Mouse (Mus musculus) CH12.LX (cell line): Measurements from ENCODE around the gene Cyp3a13. TPM values are rescaled to one million over a fixed set of nuclear protein-coding genes. Genes with fewer than 3 reads are reported as not detected.
A peak's percentile ranks its signal among the peaks of the same experiment; 100 is the strongest.

Experiments
- DNase-seq: peaks from one replicate; pipeline ENCODE4 v3.0.0-alpha.2; 2013; ENCODE audit errors: extremely low read depth
- H3K27ac ChIP-seq: 2 replicates; pipeline ENCODE4 v1.5.1; 2012; ENCODE audit warnings: low read depth, mild to moderate bottlenecking, control low read depth, moderate library complexity; ENCODE audit not compliant: insufficient read depth
- H3K27me3 ChIP-seq: replicated peaks from 2 replicates; pipeline ENCODE3; 2012; ENCODE audit warnings: inconsistent platforms
- H3K36me3 ChIP-seq, 2 experiments: replicated peaks in 1 of 2; 2 replicates each; pipeline versions ENCODE3 to v1.6.1; 2012; ENCODE audit warnings: inconsistent platforms in 1 of 2, low read length in 1 of 2, mild to moderate bottlenecking in 1 of 2, mixed read lengths in 1 of 2, moderate library complexity in 1 of 2; ENCODE audit not compliant: control insufficient read depth in 1 of 2, insufficient read depth in 1 of 2
- H3K4me1 ChIP-seq, 2 experiments: 2 replicates each; pipeline ENCODE4 v1.6.1; 2012; ENCODE audit warnings: inconsistent platforms in 1 of 2, moderate library complexity in 1 of 2; ENCODE audit not compliant: insufficient read depth in 2 of 2, control insufficient read depth in 1 of 2
- H3K4me2 ChIP-seq: 2 replicates; pipeline ENCODE4 v1.6.1; 2012; ENCODE audit warnings: low read depth, mild to moderate bottlenecking, control low read depth; ENCODE audit not compliant: poor library complexity, insufficient read depth, severe bottlenecking
- H3K4me3 ChIP-seq, 3 experiments: fragments of 150-350 bp in 1 of 3; sonication (generic) in 1 of 3; replicated peaks in 1 of 3; 2 replicates each; pipeline versions ENCODE3 to v1.5.1; 2011 to 2012; ENCODE audit warnings: low read depth in 2 of 3, low read length in 2 of 3, mild to moderate bottlenecking in 2 of 3, moderate library complexity in 2 of 3, control low read depth in 1 of 3, improper control_type of control experiment in 1 of 3, inconsistent platforms in 1 of 3, mixed read lengths in 1 of 3; ENCODE audit not compliant: poor library complexity in 1 of 3
- H3K79me2 ChIP-seq: replicated peaks from 2 replicates; pipeline ENCODE4 v1.6.1; 2012; ENCODE audit warnings: mild to moderate bottlenecking, moderate library complexity; ENCODE audit not compliant: control insufficient read depth, poor library complexity, insufficient read depth, severe bottlenecking; ENCODE audit errors: extremely low read depth
- H3K9ac ChIP-seq: 2 replicates; pipeline ENCODE4 v1.6.1; 2012; ENCODE audit warnings: low read depth, mild to moderate bottlenecking, control low read depth, moderate library complexity; ENCODE audit not compliant: insufficient read depth
- H3K9me3 ChIP-seq: replicated peaks from 2 replicates; pipeline ENCODE3; 2012; ENCODE audit warnings: low read length, inconsistent platforms, mixed read lengths
- CTCF ChIP-seq, 2 experiments: IDR thresholded peaks in 1 of 2; conservative IDR thresholded peaks in 1 of 2; 2 replicates each; pipeline ENCODE4 v1.5.1; 2011 to 2012; ENCODE audit warnings: low read depth in 2 of 2, low read length in 2 of 2, improper control_type of control experiment in 1 of 2, inconsistent platforms in 1 of 2, mild to moderate bottlenecking in 1 of 2, moderate library complexity in 1 of 2
- ETS1 ChIP-seq: conservative IDR thresholded peaks from 2 replicates; pipeline ENCODE4 v1.6.1; 2012; ENCODE audit warnings: low read depth, mild to moderate bottlenecking, inconsistent platforms, low read length, improper control_type of control experiment, moderate library complexity
- IRF4 ChIP-seq: IDR thresholded peaks from 2 replicates; pipeline ENCODE4 v1.6.1; 2014; ENCODE audit warnings: low read depth, mild to moderate bottlenecking, inconsistent platforms, low read length, improper control_type of control experiment
- JUN ChIP-seq: IDR thresholded peaks from 2 replicates; pipeline ENCODE4 v1.6.1; 2011; ENCODE audit warnings: low read depth, mild to moderate bottlenecking, low read length, improper control_type of control experiment, moderate library complexity; ENCODE audit not compliant: insufficient read depth
- RAD21 ChIP-seq: IDR thresholded peaks from 2 replicates; pipeline ENCODE4 v1.6.1; 2011; ENCODE audit warnings: low read depth, mild to moderate bottlenecking, low read length, improper control_type of control experiment, moderate library complexity
- SMC3 ChIP-seq: IDR thresholded peaks from 2 replicates; pipeline ENCODE4 v1.6.1; 2011; ENCODE audit warnings: low read depth, low read length, improper control_type of control experiment
- ZC3H11A ChIP-seq: IDR thresholded peaks from 2 replicates; pipeline ENCODE4 v1.6.1; 2012; ENCODE audit warnings: low read depth, mild to moderate bottlenecking, inconsistent platforms, low read length, improper control_type of control experiment
- ZNF384 ChIP-seq: IDR thresholded peaks from 2 replicates; pipeline ENCODE4 v1.6.1; 2012; ENCODE audit warnings: low read depth, low read length, improper control_type of control experiment, inconsistent platforms
- dilution Hi-C: fragments of 300-500 bp; cut with MboI; formaldehyde crosslinking; loops from 2 replicates; pipeline ENCODE4 v1.14.3; 2020; ENCODE audit warnings: low sequenced_read_pairs; ENCODE audit not compliant: extremely low pct_unique_long_range_greater_than_20kb, extremely low pct_ligation_motif_present
- in situ Hi-C: fragments of 300-500 bp; cut with MboI; formaldehyde crosslinking; loops from 3 replicates; pipeline ENCODE4 v1.14.3; 2019; ENCODE audit warnings: low sequenced_read_pairs, low pct_ligation_motif_present, low pct_unique_long_range_greater_than_20kb, mixed read lengths
- polyA plus RNA-seq: library from polyadenylated mRNA; unstranded; fragments of >175 nt; gene quantifications from 2 replicates; pipeline ENCODE4 v1.2.1, GENCODE M21; 2012; ENCODE audit warnings: low read depth; ENCODE audit not compliant: insufficient read length
- total RNA-seq, 2 experiments: library from RNA; depleted of rRNA; stranded (reverse); fragments of 300-350 nt in 1 of 2; fragments of >200 nt in 1 of 2; gene quantifications; 2 replicates each; pipeline ENCODE4 v1.2.3; 2012 to 2014

The Cyp3a13 gene
- total and polyA plus RNA-seq, 3 experiments, result 0.16 TPM; not detected in 2

DNA sequence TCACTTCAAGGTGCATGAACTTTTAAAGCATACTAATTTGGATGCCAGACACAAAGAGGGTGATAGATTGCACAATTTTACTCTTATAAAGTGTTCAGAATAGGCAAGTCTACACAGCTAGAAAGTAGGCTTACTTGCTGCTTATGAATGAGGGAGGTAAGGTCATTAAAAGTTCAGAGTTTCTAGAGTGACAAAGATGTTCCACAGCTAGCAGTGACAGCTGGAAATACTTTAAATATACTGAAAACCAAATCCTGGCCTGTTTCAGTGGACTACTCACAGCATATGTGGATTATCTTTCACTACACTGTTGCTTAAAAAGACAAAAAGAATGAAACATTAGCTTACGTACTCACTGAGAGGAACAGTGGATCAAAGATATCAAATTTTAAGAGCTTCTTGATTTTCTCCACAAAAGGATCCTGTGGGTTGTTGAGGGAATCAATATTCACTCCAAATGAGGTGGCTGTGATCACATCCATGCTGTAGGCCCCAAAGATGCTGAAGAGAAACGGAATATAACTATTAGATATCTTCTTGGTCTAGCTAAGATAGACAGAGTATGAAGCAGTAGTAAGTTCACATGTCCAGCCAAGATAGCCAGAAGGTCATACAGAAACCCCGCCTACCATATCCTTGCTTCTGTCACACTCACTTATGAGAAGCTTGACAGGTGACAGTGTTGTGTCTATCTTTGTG lies 11.7 kb downstream of the Cyp3a13 start:
- in situ Hi-C loops, result no loop called here
- DNase-seq, result no peak
- dilution Hi-C loops, result no loop called here
- Histone ChIP-seq H3K4me1 (0 out of 4 replicates have a peak, but pooled peaks cover 0 to under 1% of the 10 kb centered on the region in 2 experiments), H3K9ac (no peak overlapping the region), H3K4me2 (no peak overlapping the region), H3K79me2 (no peaks in the 10 kb centered on the region), H3K4me3 (no peak overlapping the region), H3K36me3 (no peaks in the 10 kb centered on the region), H3K27me3 (no peaks in the 10 kb centered on the region), H3K27ac (no peak overlapping the region), H3K9me3 (no peaks in the 10 kb centered on the region)
- TF ChIP-seq ETS1 (0 out of 2 replicates have a peak, but pooled peaks have one; percentile 11), CTCF (conservative IDR thresholded peaks at IDR 0.05 in 1 of 2, IDR thresholded peaks at IDR 0.05 in 1 of 2; ENCODE audit: low read depth in 2 of 2, low read length in 2 of 2) (no peak)

DNA sequence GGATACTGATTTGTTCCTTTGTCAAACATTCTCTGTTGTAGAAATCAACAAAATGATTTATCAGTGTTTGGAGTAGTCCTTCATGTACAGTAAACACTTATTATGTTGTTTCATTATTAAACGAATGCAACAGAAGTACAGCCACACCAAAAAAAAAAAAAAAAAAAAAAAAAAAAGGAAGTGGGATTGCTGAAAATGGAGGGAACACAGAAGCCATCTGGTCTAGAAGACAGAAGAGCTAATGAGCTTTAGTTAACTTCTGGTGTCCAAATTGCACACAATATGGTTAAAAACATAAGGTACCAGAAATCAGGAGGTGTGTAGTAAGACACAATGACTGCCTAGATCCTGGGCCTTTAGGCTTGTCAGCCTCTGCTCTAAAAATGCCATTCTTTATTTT lies 23.6 kb downstream of the Cyp3a13 start:
- no peaks in the 10 kb centered on the region for H3K79me2 ChIP-seq
- no peaks in the 10 kb centered on the region for H3K27me3 ChIP-seq
- dilution Hi-C loops, result no loop called here
- no peak overlapping the region for H3K4me2 ChIP-seq
- H3K36me3 ChIP-seq, result no peaks in the 10 kb centered on the region
- DNase-seq, result no peak
- H3K9ac ChIP-seq, result no peak overlapping the region; the same call in 1 of the 2 replicates
- H3K4me1 ChIP-seq, result peaks cover 0 to 9% of the 10 kb centered on the region in 2 experiments; a peak in 2 of 4 replicates
- TF ChIP-seq ZNF384, result peak; percentile 91
- no peak for TF ChIP-seq IRF4
- TF ChIP-seq, all 38 proteins: peak for 1
- Histone ChIP-seq H3K27ac (no peak overlapping the region), H3K4me3 (no peak overlapping the region), H3K9me3 (no peaks in the 10 kb centered on the region)
- in situ Hi-C loops, result no loop called here

DNA sequence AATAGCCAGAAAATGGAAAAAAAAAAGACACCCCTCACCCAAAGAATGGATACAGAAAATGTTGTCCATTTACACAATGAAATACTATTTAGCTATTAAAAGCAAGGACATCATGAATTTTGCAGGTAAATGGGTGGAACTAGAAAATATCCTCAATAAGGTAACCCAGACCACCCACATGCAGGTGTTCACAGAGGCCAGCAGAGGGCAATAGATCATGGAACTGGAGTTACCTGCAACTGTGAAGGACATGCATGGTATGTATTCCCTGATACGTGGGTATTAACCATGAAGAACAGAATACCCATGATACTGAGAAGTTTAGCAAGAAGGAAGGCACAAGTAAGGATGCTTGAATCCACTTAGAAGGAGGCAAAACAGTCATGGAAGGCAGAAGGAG lies 28.5 kb downstream of the Cyp3a13 start:
- Histone ChIP-seq H3K27me3 (peaks cover 13% of the 10 kb centered on the region), H3K27ac (no peak overlapping the region), H3K4me3 (no peak overlapping the region), H3K9ac (no peak overlapping the region), H3K4me1 (peaks cover 0 to 4% of the 10 kb centered on the region in 2 experiments; a peak in 2 of 4 replicates), H3K9me3 (no peaks in the 10 kb centered on the region), H3K4me2 (no peak overlapping the region), H3K36me3 (no peaks in the 10 kb centered on the region), H3K79me2 (no peaks in the 10 kb centered on the region)
- TF ChIP-seq SMC3 (peak; percentile 85), RAD21 (peak; percentile 62), CTCF (conservative IDR thresholded peaks at IDR 0.05 in 1 of 2, IDR thresholded peaks at IDR 0.05 in 1 of 2; ENCODE audit: low read depth in 2 of 2, low read length in 2 of 2) (peak; percentile 75 to 78), ZC3H11A (peak; percentile 21; the same call in 1 of the 2 replicates), JUN (no peak)
- dilution Hi-C loops, result no loop called here
- in situ Hi-C loops, result loop anchor here (5.0 kb wide), 1 partner anchor 79 kb away; no protein-coding TSS in a partner anchor
- DNase-seq, result peak; percentile 37
